Mouse (Mus musculus) kidney, adult 2 months (tissue): ENCODE measurements at regions not wholly inside any gene's neighbourhood (a gene's known extent, or its start where the extent isn't known, plus 50 kb on each side); places are given as distances from the start of the nearest gene placed in this dataset.

Experiments used
- CTCF ChIP-seq: fragments of 200-500 bp; conservative IDR thresholded peaks from 2 replicates; pipeline ENCODE4 v1.5.1; 2011; ENCODE audit warnings: low read depth, mild to moderate bottlenecking, control low read depth, low read length, moderate library complexity, mixed read lengths; ENCODE audit not compliant: insufficient read depth, insufficient read length
- POLR2A ChIP-seq: fragments of 200-500 bp; IDR thresholded peaks from one replicate; pipeline ENCODE4 v1.6.1; 2011; ENCODE audit warnings: low read depth, low read length, control low read depth

- TF ChIP-seq POLR2A, result no peak
- TF ChIP-seq CTCF, result no peak
Observed at GRCm38 (mm10) chr10:98861521-98861920, 52.7 kb upstream of the Atp2b1 start.
